Comparison of ENCODE assay signal across 20 mouse cellular contexts in the genomic region with DNA sequence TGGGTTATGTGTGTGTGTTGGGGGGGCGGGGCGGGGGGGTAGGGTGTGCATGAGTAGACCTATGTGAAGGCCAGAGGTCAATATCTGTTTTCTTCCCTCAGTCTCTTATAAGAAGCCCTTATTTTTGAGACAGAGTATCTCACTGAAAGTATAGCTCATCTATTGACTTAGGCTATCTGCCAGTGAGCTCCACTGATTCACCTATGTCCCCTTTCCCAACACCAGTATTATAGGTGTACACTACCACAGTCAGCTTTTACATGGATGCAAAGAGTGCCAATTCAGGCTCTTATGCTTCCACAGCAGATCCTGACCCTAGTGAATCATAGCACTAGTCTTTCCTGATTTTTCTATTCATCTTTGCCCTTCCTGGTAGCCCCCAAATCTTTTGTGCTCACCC.
DNase-seq lines count a peak whose midpoint lies in the region; ATAC-seq and TF ChIP-seq lines count a peak whose summit lies in the region.
"Had no signal": no experiment of that assay in that cellular context is flagged by ENCODE, and none has a peak within 500 bp of the region (broad histone marks: within the 10 kb centered on the region; RNA-seq: fewer than 3 reads in every experiment).

No protein-coding gene starts in this region.

- H3K36me3 ChIP-seq in liver, adult 2 months (ENCODE audit: control insufficient read depth, insufficient read depth, low read length), result no peaks in the 10 kb centered on the region
- no peaks in the 10 kb centered on the region for H3K36me3 ChIP-seq in liver, embryonic 16.5 days (ENCODE audit: control insufficient read depth, insufficient read depth)
- H3K36me3 ChIP-seq in liver, embryonic 11.5 days (ENCODE audit: control insufficient read depth, insufficient read depth, low read length), result no peaks in the 10 kb centered on the region
- H3K36me3 ChIP-seq in liver, postnatal 0 days (replicated peaks; ENCODE audit: insufficient read depth, low read length), result no peaks in the 10 kb centered on the region
- H3K36me3 ChIP-seq in liver, embryonic 12.5 days, result no peaks in the 10 kb centered on the region
- H3K36me3 ChIP-seq: G1E had no signal

- WGBS in liver, adult 2 months, result 74% methylated on average over 2 of the region's 2 CpGs
- 76% methylated on average over 2 of the region's 2 CpGs for WGBS in liver, embryonic 16.5 days (ENCODE audit: insufficient replicate concordance)
- WGBS in liver, embryonic 11.5 days, result 88% methylated on average over 2 of the region's 2 CpGs
- WGBS in liver, postnatal 0 days (ENCODE audit: insufficient replicate concordance), result 82% methylated on average over 2 of the region's 2 CpGs
- 80% methylated on average over 2 of the region's 2 CpGs for WGBS in liver, embryonic 12.5 days (ENCODE audit: insufficient replicate concordance)

- no peak for TF ChIP-seq EP300 in liver, postnatal 0 days (IDR thresholded peaks at IDR 0.05; ENCODE audit: low read depth)

- TF ChIP-seq POLR2A in liver, adult 2 months (IDR thresholded peaks at IDR 0.05; ENCODE audit: extremely low read depth, insufficient read depth, low read length), result no peak

- no peak overlapping the region for H3K9ac ChIP-seq in liver, adult 2 months (ENCODE audit: low read depth, low read length)
- no peak overlapping the region for H3K9ac ChIP-seq in liver, embryonic 16.5 days (ENCODE audit: low read depth, low read length)
- no peak overlapping the region for H3K9ac ChIP-seq in liver, embryonic 11.5 days (ENCODE audit: low read depth, low read length)
- no peak overlapping the region for H3K9ac ChIP-seq in liver, postnatal 0 days (replicated peaks)
- no peak overlapping the region for H3K9ac ChIP-seq in liver, embryonic 12.5 days

- H3K9me3 ChIP-seq in liver, embryonic 16.5 days (replicated peaks; ENCODE audit: control insufficient read depth, low read length), result 0 out of 2 replicates have a peak, but pooled peaks cover 2% of the 10 kb centered on the region
- H3K9me3 ChIP-seq in liver, embryonic 11.5 days (ENCODE audit: control insufficient read depth, low read length), result no peaks in the 10 kb centered on the region
- H3K9me3 ChIP-seq in liver, postnatal 0 days (ENCODE audit: low read length), result peaks cover 6% of the 10 kb centered on the region; the same call in 1 of the 2 replicates
- H3K9me3 ChIP-seq in liver, embryonic 12.5 days (replicated peaks), result 0 out of 2 replicates have a peak, but pooled peaks cover 8% of the 10 kb centered on the region

- no peak overlapping the region for H3K4me3 ChIP-seq in liver, adult 2 months (ENCODE audit: insufficient read depth, low read depth, low read length)
- no peak overlapping the region for H3K4me3 ChIP-seq in liver, embryonic 16.5 days (ENCODE audit: low read depth, low read length)
- no peak overlapping the region for H3K4me3 ChIP-seq in liver, embryonic 11.5 days (ENCODE audit: low read depth, low read length)
- no peak overlapping the region for H3K4me3 ChIP-seq in liver, postnatal 0 days (ENCODE audit: low read depth, low read length)
- H3K4me3 ChIP-seq in liver, embryonic 12.5 days, result no peak overlapping the region

- H3K27me3 ChIP-seq in liver, adult 2 months (ENCODE audit: control insufficient read depth, insufficient read depth, low read length), result no peaks in the 10 kb centered on the region
- H3K27me3 ChIP-seq in liver, embryonic 16.5 days (ENCODE audit: control insufficient read depth, insufficient read depth, low read depth, low read length), result no peaks in the 10 kb centered on the region
- H3K27me3 ChIP-seq in liver, embryonic 11.5 days (replicated peaks; ENCODE audit: control insufficient read depth, insufficient read depth, low read length), result no peaks in the 10 kb centered on the region
- no peaks in the 10 kb centered on the region for H3K27me3 ChIP-seq in liver, postnatal 0 days (ENCODE audit: insufficient read depth, low read length)
- H3K27me3 ChIP-seq in liver, embryonic 12.5 days (replicated peaks), result no peaks in the 10 kb centered on the region
- H3K27me3 ChIP-seq: Patski had no signal

- no peak for TF ChIP-seq CTCF in liver, adult 2 months (IDR thresholded peaks at IDR 0.05; ENCODE audit: low read depth, low read length)
- TF ChIP-seq CTCF in liver, postnatal 0 days (IDR thresholded peaks at IDR 0.05; ENCODE audit: low read depth), result no peak

- H3K4me1 ChIP-seq in liver, adult 2 months (ENCODE audit: control insufficient read depth, insufficient read depth, low read length), result peaks cover 30% of the 10 kb centered on the region
- H3K4me1 ChIP-seq in liver, embryonic 16.5 days (ENCODE audit: control insufficient read depth, low read depth, low read length), result no peaks in the 10 kb centered on the region
- H3K4me1 ChIP-seq in liver, embryonic 11.5 days (replicated peaks; ENCODE audit: control insufficient read depth, insufficient read depth, low read length), result peaks cover 2% of the 10 kb centered on the region; the same call in 1 of the 2 replicates
- H3K4me1 ChIP-seq in liver, postnatal 0 days (ENCODE audit: insufficient read depth), result peaks cover 11% of the 10 kb centered on the region
- H3K4me1 ChIP-seq in liver, embryonic 12.5 days, result 0 out of 2 replicates have a peak, but pooled peaks cover 9% of the 10 kb centered on the region

- no peak overlapping the region for H3K4me2 ChIP-seq in liver, embryonic 16.5 days (ENCODE audit: low read depth, low read length)
- H3K4me2 ChIP-seq in liver, embryonic 11.5 days, result no peak overlapping the region
- no peak overlapping the region for H3K4me2 ChIP-seq in liver, postnatal 0 days (ENCODE audit: low read depth, low read length)
- H3K4me2 ChIP-seq in liver, embryonic 12.5 days, result no peak overlapping the region

- no peak overlapping the region for H3K27ac ChIP-seq in liver, adult 2 months (replicated peaks; ENCODE audit: insufficient read depth, low read depth, low read length)
- no peak overlapping the region for H3K27ac ChIP-seq in liver, embryonic 16.5 days (ENCODE audit: low read length)
- H3K27ac ChIP-seq in liver, embryonic 11.5 days (ENCODE audit: low read depth, low read length), result no peak overlapping the region
- H3K27ac ChIP-seq in liver, postnatal 0 days (ENCODE audit: low read depth), result no peak overlapping the region
- H3K27ac ChIP-seq in liver, embryonic 12.5 days, result no peak overlapping the region

- DNase-seq in liver, adult 2 months (ENCODE audit: extremely low read depth, low read depth, low spot score), result peak; percentile 80
- DNase-seq in liver, result no peak
- DNase-seq in liver, embryonic 11.5 days (ENCODE audit: low spot score), result no peak
- DNase-seq in liver, postnatal 0 days, result no peak
- DNase-seq: adrenal gland, adult 2 months; adrenal gland, adult 8-10 months; adrenal gland, postnatal 10 days; adrenal gland, postnatal 14 days; adrenal gland, postnatal 25 days; adrenal gland, postnatal 36 days; B cell, adult 2 months; cerebellum, adult 11 months; cerebellum, adult 11-12 months; cerebellum, adult 18-20 months had no signal

- peak; percentile 65 for ATAC-seq in liver, embryonic 16.5 days (ENCODE audit: low read depth)
- ATAC-seq in liver, embryonic 11.5 days (replicated peaks; ENCODE audit: low FRiP score), result no peak
- ATAC-seq in liver, postnatal 0 days, result peak; percentile 85
- ATAC-seq in liver, embryonic 12.5 days, result no peak
- ATAC-seq: activated CD4-positive, CD25-positive, alpha-beta regulatory T cell, adult 4 months; CD4-positive, CD25-positive, alpha-beta regulatory T cell, adult 4 months; Patski had no signal

- no peaks in the 10 kb centered on the region for H3K79me2 ChIP-seq in liver, adult 2 months (ENCODE audit: control insufficient read depth, insufficient read depth, low read length)

Comparison
In these comparisons a context has a peak if more than half of its experiments do, and no peak if none do; other contexts are left out.
1. ATAC-seq: peak in liver, embryonic 16.5 days (single experiment) and liver, postnatal 0 days (single experiment); none in liver, embryonic 11.5 days (single experiment) and liver, embryonic 12.5 days (single experiment).